28 mouse cellular contexts compared by ENCODE assay signal in the genomic region with DNA sequence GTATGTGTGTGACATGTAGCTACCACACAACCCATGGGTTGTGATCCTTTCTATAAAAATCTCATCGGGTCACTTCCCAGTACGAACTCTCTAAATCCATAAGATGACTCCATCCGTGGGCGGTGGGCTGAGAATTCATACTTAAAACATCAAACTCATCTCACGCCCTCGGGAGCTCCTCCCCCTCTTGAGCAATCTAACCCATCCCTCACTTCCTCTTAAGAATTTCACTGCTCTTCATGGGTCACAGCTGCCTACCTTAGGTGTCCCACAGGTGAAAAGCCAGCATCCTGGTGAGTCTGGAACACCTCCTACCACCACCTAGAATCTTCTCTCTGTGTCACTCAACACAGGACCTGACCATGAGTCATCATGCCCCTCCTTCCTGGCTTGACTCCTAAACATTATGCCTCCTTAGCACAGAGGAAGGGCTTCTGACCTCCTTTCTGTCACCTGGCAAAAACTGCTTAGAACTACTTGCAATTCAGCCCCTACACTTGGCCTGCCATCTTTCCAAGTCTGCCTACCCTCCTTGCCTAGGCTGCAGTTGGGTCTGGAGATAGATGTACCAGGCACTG. TPM values are rescaled to one million over a fixed set of nuclear protein-coding genes. Genes with fewer than 3 reads are reported as not detected.
DNase-seq lines count a peak whose midpoint lies in the region.
"Had no signal": no experiment of that assay in that cellular context is flagged by ENCODE, and none has a peak within 500 bp of the region (broad histone marks: within the 10 kb centered on the region; RNA-seq: fewer than 3 reads in every experiment).

No protein-coding gene starts in this region.

- H3K4me1 ChIP-seq in heart, embryonic 10.5 days = peaks cover 31% of the 10 kb centered on the region
- H3K4me1 ChIP-seq in megakaryocyte, embryonic 14.5 days = peaks cover 70% of the 10 kb centered on the region
- H3K4me1 ChIP-seq: kidney, embryonic 15.5 days; limb, embryonic 12.5 days; midbrain, embryonic 13.5 days; stomach, embryonic 15.5 days had no signal

- no peaks in the 10 kb centered on the region for H3K36me3 ChIP-seq in heart, embryonic 10.5 days
- peaks cover 2% of the 10 kb centered on the region for H3K36me3 ChIP-seq in megakaryocyte, embryonic 14.5 days (replicated peaks; ENCODE audit: low read length)
- H3K36me3 ChIP-seq: kidney, embryonic 15.5 days; limb, embryonic 12.5 days; midbrain, embryonic 13.5 days; stomach, embryonic 15.5 days had no signal

- no peaks in the 10 kb centered on the region for H3K9me3 ChIP-seq in heart, embryonic 10.5 days
- H3K9me3 ChIP-seq in megakaryocyte, embryonic 14.5 days = no peaks in the 10 kb centered on the region
- H3K9me3 ChIP-seq: kidney, embryonic 15.5 days; limb, embryonic 12.5 days; midbrain, embryonic 13.5 days; stomach, embryonic 15.5 days had no signal

- 82% methylated on average over 6 of the region's 6 CpGs for WGBS in heart, embryonic 10.5 days

- no peaks in the 10 kb centered on the region for H3K27me3 ChIP-seq in heart, embryonic 10.5 days (ENCODE audit: insufficient read depth, poor library complexity, severe bottlenecking)
- no peaks in the 10 kb centered on the region for H3K27me3 ChIP-seq in megakaryocyte, embryonic 14.5 days (replicated peaks)
- H3K27me3 ChIP-seq: kidney, embryonic 15.5 days; limb, embryonic 12.5 days; midbrain, embryonic 13.5 days; stomach, embryonic 15.5 days had no signal

- peak overlapping the region; percentile 47; the same call in 1 of the 2 replicates for H3K27ac ChIP-seq in heart, embryonic 10.5 days
- H3K27ac ChIP-seq: kidney, embryonic 15.5 days; limb, embryonic 12.5 days; liver, embryonic 14.5 days; midbrain, embryonic 13.5 days; stomach, embryonic 15.5 days had no signal

- H3K4me3 ChIP-seq in heart, embryonic 10.5 days = no peak overlapping the region
- H3K4me3 ChIP-seq in megakaryocyte, embryonic 14.5 days (replicated peaks) = peak overlapping the region; percentile 44
- H3K4me3 ChIP-seq: kidney, embryonic 15.5 days; limb, embryonic 12.5 days; midbrain, embryonic 13.5 days; stomach, embryonic 15.5 days had no signal

- peak; percentile 54 for DNase-seq in heart, embryonic 10.5 days (ENCODE audit: low spot score)
- DNase-seq in heart, postnatal 4 days = no peak
- peak; percentile 20 for DNase-seq in thymus, postnatal 4 days
- DNase-seq in thymus, adult 18-20 months = no peak
- DNase-seq in adrenal gland, adult (ENCODE audit: inconsistent age in 2 of 2, low spot score in 1 of 2) = no peak
- DNase-seq in adrenal gland, postnatal 36 days = no peak
- DNase-seq in cerebellum, adult 9-11 months = no peak
- DNase-seq: adrenal gland, adult 2 months; cerebellum, postnatal 14 days; embryo, embryonic 11 days; gastrocnemius, postnatal 10 days; heart, postnatal 36 days; lung, postnatal 14 days had no signal

RNA-seq across cellular contexts. Expression of gene Cxcr2, which starts 1.7 kb away (rescaled TPM):
- 0.09 and 0.20 TPM in 2 replicates for polyA plus RNA-seq in heart, embryonic 10.5 days (2016; fragmentation: Nextera tagmentation; extraction: Ambion mirVana)
- under 1 TPM; 0.11 to 0.17 TPM for total RNA-seq in heart, postnatal 4 days (2021)
- 0.70 TPM in 1 of 2 replicates, not detected in the other for polyA plus RNA-seq in megakaryocyte, embryonic 14.5 days (2012; ENCODE audit: insufficient read depth, low replicate concordance)
- under 1 TPM in 1 of 2 experiments, not detected in 1; 0.23 TPM for total RNA-seq in adrenal gland, postnatal 36 days (2021)
- total RNA-seq: layer of hippocampus, postnatal 14 days had no signal
- polyA plus RNA-seq: adrenal gland, adult 2 months; heart, embryonic 14.5 days had no signal

RNA-seq across cellular contexts. Expression of gene Rufy4, which starts 30.2 kb away (rescaled TPM):
- 0.16 and 0.23 TPM in 2 replicates for polyA plus RNA-seq in heart, embryonic 10.5 days (2016; fragmentation: Nextera tagmentation; extraction: Ambion mirVana)
- 1 to 10 TPM; 1.1 to 1.2 TPM for total RNA-seq in heart, postnatal 4 days (2021)
- 0.41 TPM in 1 of 2 replicates, not detected in the other for polyA plus RNA-seq in megakaryocyte, embryonic 14.5 days (2012; ENCODE audit: insufficient read depth, low replicate concordance)
- total RNA-seq in adrenal gland, postnatal 36 days (2021) = 1 to 10 TPM; 1.2 to 2.0 TPM
- polyA plus RNA-seq: intestine, postnatal 0 days had no signal

RNA-seq across cellular contexts. Expression of gene Tns1, which starts 31.3 kb away (rescaled TPM):
- 49.8 and 75.4 TPM in 2 replicates for polyA plus RNA-seq in heart, embryonic 10.5 days (2016; fragmentation: Nextera tagmentation; extraction: Ambion mirVana)
- total RNA-seq in heart, postnatal 4 days (2021) = 100 to 1,000 TPM; 463 to 468 TPM
- 13.2 and 21.9 TPM in 2 replicates for polyA plus RNA-seq in megakaryocyte, embryonic 14.5 days (2012; ENCODE audit: insufficient read depth, low replicate concordance)
- 100 to 1,000 TPM; 404 to 411 TPM for total RNA-seq in adrenal gland, postnatal 36 days (2021)

RNA-seq across cellular contexts. Expression of gene Cxcr1, which starts 38.9 kb away (rescaled TPM):
- not detected in 2 replicates for polyA plus RNA-seq in heart, embryonic 10.5 days (2016; fragmentation: Nextera tagmentation; extraction: Ambion mirVana)
- not detected for total RNA-seq in heart, postnatal 4 days (2021)
- not detected in 2 replicates for polyA plus RNA-seq in megakaryocyte, embryonic 14.5 days (2012; ENCODE audit: insufficient read depth, low replicate concordance)
- not detected for total RNA-seq in adrenal gland, postnatal 36 days (2021)
- total RNA-seq: adrenal gland, adult 2 months; gastrocnemius, postnatal 10 days; heart, postnatal 36 days; layer of hippocampus, postnatal 14 days had no signal
- polyA plus RNA-seq: adrenal gland, adult 2 months; brain, embryonic 14.5 days; C2C12; embryonic facial prominence, embryonic 14.5 days; heart, embryonic 14.5 days; hindbrain, embryonic 16.5 days; intestine, postnatal 0 days; kidney, embryonic 15.5 days; large intestine, adult 2 months; limb, embryonic 12.5 days; liver, embryonic 14.5 days; midbrain, embryonic 13.5 days; stomach, embryonic 15.5 days; thymus, postnatal 0 days had no signal

Comparison
In these comparisons a context has a peak if more than half of its experiments do, and no peak if none do; other contexts are left out.
1. DNase-seq: peak in heart, embryonic 10.5 days (single experiment) and thymus, postnatal 4 days (single experiment); none in heart, postnatal 4 days (single experiment), thymus, adult 18-20 months (0 of 2), adrenal gland, adult (0 of 2), adrenal gland, postnatal 36 days (0 of 2) and cerebellum, adult 9-11 months (single experiment).